8 mouse cellular contexts compared by ENCODE assay signal in genomic region chr12:46398875-46399652, GRCm38 (mm10).
A peak's percentile ranks its signal among the peaks of the same experiment; 100 is the strongest.
DNase-seq lines count a peak whose midpoint lies in the region; ATAC-seq and TF ChIP-seq lines count a peak whose summit lies in the region.

No protein-coding gene starts in this region.

- no peak overlapping the region for H3K9ac ChIP-seq in lung, embryonic 15.5 days
- H3K9ac ChIP-seq in heart, embryonic 16.5 days (ENCODE audit: low read length): 0 out of 2 replicates have a peak overlapping the region, but pooled peaks have one; percentile 10
- H3K9ac ChIP-seq in neural tube, embryonic 13.5 days: peak overlapping the region; percentile 76

- H3K4me1 ChIP-seq in lung, embryonic 15.5 days: no peaks in the 10 kb centered on the region
- no peaks in the 10 kb centered on the region for H3K4me1 ChIP-seq in lung, adult 2 months (ENCODE audit: control insufficient read depth, insufficient read depth, low read length)
- H3K4me1 ChIP-seq in heart, embryonic 16.5 days (ENCODE audit: control insufficient read depth, insufficient read depth, low read length): no peaks in the 10 kb centered on the region
- peaks cover 4% of the 10 kb centered on the region; the same call in 1 of the 2 replicates for H3K4me1 ChIP-seq in neural tube, embryonic 13.5 days (replicated peaks)

- H3K27ac ChIP-seq in lung, embryonic 15.5 days: no peak overlapping the region
- H3K27ac ChIP-seq in heart, embryonic 16.5 days (ENCODE audit: low read length): no peak overlapping the region
- H3K27ac ChIP-seq in neural tube, embryonic 13.5 days (replicated peaks): peak overlapping the region; percentile 89

- H3K4me3 ChIP-seq in lung, embryonic 15.5 days: peak overlapping the region; percentile 44
- H3K4me3 ChIP-seq in lung, adult 2 months (replicated peaks; ENCODE audit: extremely low read depth, low read depth, low read length): no peak overlapping the region
- peak overlapping the region; percentile 56 for H3K4me3 ChIP-seq in heart, embryonic 16.5 days (ENCODE audit: low read length)
- H3K4me3 ChIP-seq in neural tube, embryonic 13.5 days: peak overlapping the region; percentile 51

- no peaks in the 10 kb centered on the region for H3K36me3 ChIP-seq in lung, embryonic 15.5 days
- no peaks in the 10 kb centered on the region for H3K36me3 ChIP-seq in heart, embryonic 16.5 days (ENCODE audit: control insufficient read depth, insufficient read depth)
- H3K36me3 ChIP-seq in neural tube, embryonic 13.5 days: no peaks in the 10 kb centered on the region

- no peak for DNase-seq in lung, adult 2 months
- peak; percentile 38 to 53 for DNase-seq in cerebellum, postnatal 36 days
- DNase-seq in left cerebral cortex, postnatal 14 days (ENCODE audit: low spot score in 2 of 2): peak; percentile 6 to 16
- no peak for DNase-seq in urinary bladder, adult 18-20 months (ENCODE audit: low spot score in 2 of 2)

- H3K27me3 ChIP-seq in lung, embryonic 15.5 days: peaks cover 4% of the 10 kb centered on the region; the same call in 1 of the 2 replicates
- H3K27me3 ChIP-seq in heart, embryonic 16.5 days (ENCODE audit: control insufficient read depth, insufficient read depth, low read length): peaks cover 5% of the 10 kb centered on the region; the same call in 1 of the 2 replicates
- no peaks in the 10 kb centered on the region for H3K27me3 ChIP-seq in neural tube, embryonic 13.5 days

- H3K4me2 ChIP-seq in lung, embryonic 15.5 days: peak overlapping the region; percentile 80
- H3K4me2 ChIP-seq in heart, embryonic 16.5 days (ENCODE audit: low read depth, low read length): peak overlapping the region; percentile 71
- peak overlapping the region; percentile 78 for H3K4me2 ChIP-seq in neural tube, embryonic 13.5 days

- no peak; the same call in 1 of the 2 replicates for ATAC-seq in lung, embryonic 15.5 days (ENCODE audit: borderline replicate concordance, extremely low read depth, low FRiP score, low TSS enrichment)
- ATAC-seq in heart, embryonic 16.5 days (replicated peaks; ENCODE audit: extremely low read depth, insufficient read depth, low FRiP score): no peak
- peak; percentile 86 for ATAC-seq in neural tube, embryonic 13.5 days (ENCODE audit: low read depth)
- no peak for ATAC-seq in erythroid progenitor cell, adult 5-6 weeks (replicated peaks; ENCODE audit: low FRiP score, poor library complexity, severe bottlenecking)

- no peak for TF ChIP-seq POLR2A in lung, adult 2 months (IDR thresholded peaks at IDR 0.05; ENCODE audit: borderline replicate concordance, extremely low read depth, low read depth, low read length)

- WGBS in lung, embryonic 15.5 days: 4% methylated on average over 23 of the region's 23 CpGs
- WGBS in lung, adult 2 months: 7% methylated on average over 23 of the region's 23 CpGs
- WGBS in heart, embryonic 16.5 days: 5% methylated on average over 23 of the region's 23 CpGs
- WGBS in neural tube, embryonic 13.5 days: 3% methylated on average over 23 of the region's 23 CpGs

- intact Hi-C loops in left cerebral cortex, postnatal 14 days (cut with DNase I): no loop called here

- TF ChIP-seq CTCF in lung, adult 2 months (IDR thresholded peaks at IDR 0.05; ENCODE audit: insufficient read depth, low read length): no peak

- H3K9me3 ChIP-seq in lung, embryonic 15.5 days: no peaks in the 10 kb centered on the region
- H3K9me3 ChIP-seq in heart, embryonic 16.5 days (replicated peaks; ENCODE audit: control insufficient read depth, low read length): no peaks in the 10 kb centered on the region
- H3K9me3 ChIP-seq in neural tube, embryonic 13.5 days: no peaks in the 10 kb centered on the region

Comparison
In these comparisons a context has a peak if more than half of its experiments do, and no peak if none do; other contexts are left out.
1. DNase-seq: peak in cerebellum, postnatal 36 days (2 of 2) and left cerebral cortex, postnatal 14 days (2 of 2); none in lung, adult 2 months (single experiment) and urinary bladder, adult 18-20 months (0 of 2).
2. Peak in every context shown above with its lines, with median percentiles within 50 percentile points of each other: H3K4me2 ChIP-seq.